Mouse (Mus musculus) testis, postnatal 14 days (tissue): ENCODE data around the gene C530008M17Rik.
A peak's percentile ranks its signal among the peaks of the same experiment; 100 is the strongest.

ENCODE experiments used
- DNase-seq: peaks from one replicate; pipeline ENCODE4 v3.0.0; 2021; ENCODE audit warnings: low spot score

C530008M17Rik gene

GRCm38 (mm10) chr5:76702646-76703045 is 46.3 kb downstream of the C530008M17Rik start:
- DNase-seq: no peak

GRCm38 (mm10) chr5:76705307-76706173 is 49.2 kb downstream of the C530008M17Rik start:
- DNase-seq: no peak

- DNase-seq: no peak
Measured at GRCm38 (mm10) chr5:76707072-76707471, 50.8 kb downstream of the C530008M17Rik start.

GRCm38 (mm10) chr5:76708004-76708403 is 51.7 kb downstream of the C530008M17Rik start:
- DNase-seq: no peak

- no peak for DNase-seq
Measured at GRCm38 (mm10) chr5:76713743-76714142, 57.4 kb downstream of the C530008M17Rik start.

GRCm38 (mm10) chr5:76719954-76720353 is 63.6 kb downstream of the C530008M17Rik start:
- no peak for DNase-seq

GRCm38 (mm10) chr5:76724878-76725277 is 68.6 kb downstream of the C530008M17Rik start:
- DNase-seq: peak; percentile 21

GRCm38 (mm10) chr5:76726518-76727103 is 70.3 kb downstream of the C530008M17Rik start:
- no peak for DNase-seq

GRCm38 (mm10) chr5:76733055-76733641 is 76.8 kb downstream of the C530008M17Rik start:
- no peak for DNase-seq

GRCm38 (mm10) chr5:76741463-76741862 is 85.2 kb downstream of the C530008M17Rik start:
- no peak for DNase-seq

- DNase-seq: no peak
Measured at GRCm38 (mm10) chr5:76742076-76742475, 85.8 kb downstream of the C530008M17Rik start.

- DNase-seq: no peak
Measured at GRCm38 (mm10) chr5:76744737-76745209, 88.5 kb downstream of the C530008M17Rik start.

- DNase-seq: no peak
Measured at GRCm38 (mm10) chr5:76747851-76748250, 91.5 kb downstream of the C530008M17Rik start.

GRCm38 (mm10) chr5:76752351-76752750 is 96.0 kb downstream of the C530008M17Rik start:
- DNase-seq: no peak

- DNase-seq: no peak
Measured at GRCm38 (mm10) chr5:76760349-76760748, 104.0 kb downstream of the C530008M17Rik start.

GRCm38 (mm10) chr5:76762030-76762698 is 105.9 kb downstream of the C530008M17Rik start:
- no peak for DNase-seq

- no peak for DNase-seq
Measured at GRCm38 (mm10) chr5:76763148-76763701, 106.9 kb downstream of the C530008M17Rik start.

- no peak for DNase-seq
Measured at GRCm38 (mm10) chr5:76763731-76764130, 107.4 kb downstream of the C530008M17Rik start.

- DNase-seq: no peak
Measured at GRCm38 (mm10) chr5:76769014-76769413, 112.7 kb downstream of the C530008M17Rik start.

GRCm38 (mm10) chr5:76769572-76769971 is 113.3 kb downstream of the C530008M17Rik start:
- no peak for DNase-seq

GRCm38 (mm10) chr5:76771371-76771770 is 115.1 kb downstream of the C530008M17Rik start:
- no peak for DNase-seq

GRCm38 (mm10) chr5:76772831-76773230 is 116.5 kb downstream of the C530008M17Rik start:
- peak; percentile 71 for DNase-seq
